8 mouse cellular contexts compared by ENCODE assay signal in the genomic region with DNA sequence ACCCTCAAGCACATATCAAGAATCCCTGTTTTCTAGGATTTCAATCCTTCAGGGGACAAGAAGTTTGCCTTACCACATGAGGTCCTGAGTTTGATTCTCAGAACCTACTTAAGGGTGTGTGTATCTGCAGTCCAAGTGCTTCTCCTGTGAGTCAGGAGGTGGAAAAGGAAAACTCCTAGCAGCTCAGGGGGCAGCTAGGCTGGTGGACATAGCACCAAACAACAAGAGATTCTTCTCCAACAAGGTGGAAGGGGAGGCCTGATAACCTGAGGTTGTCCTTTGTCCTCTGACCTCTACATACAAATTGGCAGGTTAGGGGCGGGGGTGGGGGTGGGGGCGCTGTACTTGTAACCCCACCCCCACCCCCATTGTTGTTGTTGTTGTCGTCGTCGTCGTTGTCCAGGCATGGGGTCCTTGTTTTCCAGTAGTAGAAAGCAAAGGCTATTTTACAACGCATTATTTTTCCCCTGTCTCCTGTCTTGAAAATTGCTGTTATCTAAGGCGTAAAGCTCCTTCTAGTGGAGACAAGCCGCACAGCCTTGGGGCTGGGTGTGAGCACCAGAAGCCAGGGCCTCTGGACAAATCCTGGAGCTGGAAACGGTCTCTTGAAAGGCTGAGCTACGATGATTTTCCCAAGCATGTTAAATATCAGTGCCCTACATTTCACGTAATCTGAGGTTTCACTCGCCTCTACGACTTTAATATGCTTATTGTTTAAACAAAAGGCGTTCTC. TPM values are rescaled to one million over a fixed set of nuclear protein-coding genes. Genes with fewer than 3 reads are reported as not detected.
DNase-seq lines count a peak whose midpoint lies in the region; ATAC-seq lines count a peak whose summit lies in the region.

No protein-coding gene starts in this region.

- peak overlapping the region; percentile 34; the same call in 1 of the 2 replicates for H3K9ac ChIP-seq in heart, embryonic 12.5 days
- H3K9ac ChIP-seq in kidney, embryonic 16.5 days (replicated peaks; ENCODE audit: low read length) = peak overlapping the region; percentile 43
- no peak overlapping the region for H3K9ac ChIP-seq in liver, embryonic 12.5 days
- no peak overlapping the region for H3K9ac ChIP-seq in stomach, embryonic 15.5 days

- no peaks in the 10 kb centered on the region for H3K36me3 ChIP-seq in erythroblast, embryonic 14.5 days (ENCODE audit: control insufficient read depth)
- no peaks in the 10 kb centered on the region for H3K36me3 ChIP-seq in heart, embryonic 12.5 days
- no peaks in the 10 kb centered on the region for H3K36me3 ChIP-seq in kidney, embryonic 16.5 days (ENCODE audit: insufficient read depth, low read length)
- H3K36me3 ChIP-seq in liver, embryonic 12.5 days = no peaks in the 10 kb centered on the region
- H3K36me3 ChIP-seq in stomach, embryonic 15.5 days = no peaks in the 10 kb centered on the region

- no peaks in the 10 kb centered on the region for H3K9me3 ChIP-seq in erythroblast, embryonic 14.5 days (ENCODE audit: control insufficient read depth, low read length)
- H3K9me3 ChIP-seq in heart, embryonic 12.5 days (replicated peaks) = no peaks in the 10 kb centered on the region
- H3K9me3 ChIP-seq in kidney, embryonic 16.5 days (ENCODE audit: low read length) = no peaks in the 10 kb centered on the region
- H3K9me3 ChIP-seq in liver, embryonic 12.5 days (replicated peaks) = no peaks in the 10 kb centered on the region
- no peaks in the 10 kb centered on the region for H3K9me3 ChIP-seq in stomach, embryonic 15.5 days

- DNase-seq in CD4-positive helper T cell, adult 2 months (ENCODE audit: low read depth, low spot score) = peak; percentile 40
- DNase-seq in brain, embryonic 18.5 days (ENCODE audit: low read depth, low spot score) = peak; percentile 72
- peak; percentile 62 for DNase-seq in neural tube, embryonic 10.5 days (ENCODE audit: extremely low spot score, low spot score)

- peaks cover 24% of the 10 kb centered on the region for H3K27me3 ChIP-seq in erythroblast, embryonic 14.5 days (ENCODE audit: control insufficient read depth)
- no peaks in the 10 kb centered on the region for H3K27me3 ChIP-seq in heart, embryonic 12.5 days (replicated peaks)
- H3K27me3 ChIP-seq in kidney, embryonic 16.5 days (ENCODE audit: insufficient read depth, low read length) = no peaks in the 10 kb centered on the region
- peaks cover 26% of the 10 kb centered on the region for H3K27me3 ChIP-seq in liver, embryonic 12.5 days (replicated peaks)
- no peaks in the 10 kb centered on the region for H3K27me3 ChIP-seq in stomach, embryonic 15.5 days (replicated peaks)

- H3K4me2 ChIP-seq in heart, embryonic 12.5 days = peak overlapping the region; percentile 51
- H3K4me2 ChIP-seq in kidney, embryonic 16.5 days (replicated peaks; ENCODE audit: low read depth, low read length) = peak overlapping the region; percentile 49
- H3K4me2 ChIP-seq in liver, embryonic 12.5 days = peak overlapping the region; percentile 54
- H3K4me2 ChIP-seq in stomach, embryonic 15.5 days = peak overlapping the region; percentile 48

- under 1% methylated on average over 14 of the region's 15 CpGs for WGBS in heart, embryonic 12.5 days
- WGBS in kidney, embryonic 16.5 days = 4% methylated on average over 14 of the region's 15 CpGs
- 3% methylated on average over 15 of the region's 15 CpGs for WGBS in liver, embryonic 12.5 days (ENCODE audit: insufficient replicate concordance)
- WGBS in stomach, embryonic 15.5 days = 2% methylated on average over 14 of the region's 15 CpGs

- no peak overlapping the region for H3K27ac ChIP-seq in heart, embryonic 12.5 days (ENCODE audit: poor library complexity, severe bottlenecking)
- H3K27ac ChIP-seq in kidney, embryonic 16.5 days (ENCODE audit: low read length) = no peak overlapping the region
- H3K27ac ChIP-seq in liver, embryonic 12.5 days = no peak overlapping the region
- no peak overlapping the region for H3K27ac ChIP-seq in stomach, embryonic 15.5 days

- H3K4me1 ChIP-seq in erythroblast, embryonic 14.5 days (ENCODE audit: control insufficient read depth) = no peaks in the 10 kb centered on the region
- peaks cover 2% of the 10 kb centered on the region; the same call in 1 of the 2 replicates for H3K4me1 ChIP-seq in heart, embryonic 12.5 days (replicated peaks)
- peaks cover 8% of the 10 kb centered on the region; the same call in 1 of the 2 replicates for H3K4me1 ChIP-seq in kidney, embryonic 16.5 days (ENCODE audit: insufficient read depth, low read length)
- H3K4me1 ChIP-seq in liver, embryonic 12.5 days = peaks cover 9% of the 10 kb centered on the region; the same call in 1 of the 2 replicates
- no peaks in the 10 kb centered on the region for H3K4me1 ChIP-seq in stomach, embryonic 15.5 days

- peak; percentile 61 for ATAC-seq in heart, embryonic 12.5 days (ENCODE audit: insufficient number of reproducible peaks, low FRiP score)
- peak; percentile 88 for ATAC-seq in kidney, embryonic 16.5 days (ENCODE audit: low FRiP score, low TSS enrichment)
- 0 out of 2 replicates have a peak, but pooled peaks have one; percentile 51 for ATAC-seq in liver, embryonic 12.5 days
- peak; percentile 76 for ATAC-seq in stomach, embryonic 15.5 days (ENCODE audit: insufficient read depth, low FRiP score, low read depth)

- H3K4me3 ChIP-seq in erythroblast, embryonic 14.5 days (replicated peaks) = peak overlapping the region; percentile 19
- peak overlapping the region; percentile 32 for H3K4me3 ChIP-seq in heart, embryonic 12.5 days
- H3K4me3 ChIP-seq in kidney, embryonic 16.5 days (ENCODE audit: low read length) = peak overlapping the region; percentile 31
- peak overlapping the region; percentile 29 for H3K4me3 ChIP-seq in liver, embryonic 12.5 days
- H3K4me3 ChIP-seq in stomach, embryonic 15.5 days (replicated peaks) = peak overlapping the region; percentile 30

RNA-seq across cellular contexts. Expression of gene Klhl7, which starts 23.3 kb away (rescaled TPM):
- polyA plus RNA-seq in erythroblast, embryonic 14.5 days (2012) = 0.42 TPM in 2 replicates
- polyA plus RNA-seq in heart, embryonic 12.5 days (2016; fragmentation: Nextera tagmentation; extraction: Ambion mirVana) = 48.4 and 51.1 TPM in 2 replicates
- polyA plus RNA-seq in kidney, embryonic 16.5 days (2015; fragmentation: Nextera tagmentation; extraction: Ambion mirVana) = 44.4 and 46.0 TPM in 2 replicates
- 25.7 and 27.9 TPM in 2 replicates for polyA plus RNA-seq in liver, embryonic 12.5 days (2016; fragmentation: Nextera tagmentation; extraction: Ambion mirVana)
- polyA plus RNA-seq in stomach, embryonic 15.5 days (2015; fragmentation: Nextera tagmentation; extraction: Ambion mirVana) = 47.3 and 47.6 TPM in 2 replicates

RNA-seq across cellular contexts. Expression of gene Fam126a, which starts 46.7 kb away (rescaled TPM):
- 2.4 and 3.5 TPM in 2 replicates for polyA plus RNA-seq in erythroblast, embryonic 14.5 days (2012)
- polyA plus RNA-seq in heart, embryonic 12.5 days (2016; fragmentation: Nextera tagmentation; extraction: Ambion mirVana) = 51.5 and 51.7 TPM in 2 replicates
- polyA plus RNA-seq in kidney, embryonic 16.5 days (2015; fragmentation: Nextera tagmentation; extraction: Ambion mirVana) = 22.4 and 23.9 TPM in 2 replicates
- polyA plus RNA-seq in liver, embryonic 12.5 days (2016; fragmentation: Nextera tagmentation; extraction: Ambion mirVana) = 60.1 and 66.5 TPM in 2 replicates
- 18.0 and 18.2 TPM in 2 replicates for polyA plus RNA-seq in stomach, embryonic 15.5 days (2015; fragmentation: Nextera tagmentation; extraction: Ambion mirVana)

Comparison
In these comparisons a context has a peak if more than half of its experiments do, and no peak if none do; other contexts are left out.
1. H3K9ac ChIP-seq: peak in heart, embryonic 12.5 days (single experiment) and kidney, embryonic 16.5 days (single experiment); none in liver, embryonic 12.5 days (single experiment) and stomach, embryonic 15.5 days (single experiment).
2. RNA of gene Klhl7, which starts 23.3 kb away (polyA plus RNA-seq): 48.4 to 51.1 TPM in heart, embryonic 12.5 days, 47.3 to 47.6 TPM in stomach, embryonic 15.5 days, 44.4 to 46.0 TPM in kidney, embryonic 16.5 days and 25.7 to 27.9 TPM in liver, embryonic 12.5 days; 0.42 TPM in erythroblast, embryonic 14.5 days; every median in the first group is over 10 times any median in the second.
3. Peak in every context shown above with its lines, with median percentiles within 50 percentile points of each other: DNase-seq, H3K4me3 ChIP-seq, ATAC-seq and H3K4me2 ChIP-seq.